In the genomic region with DNA sequence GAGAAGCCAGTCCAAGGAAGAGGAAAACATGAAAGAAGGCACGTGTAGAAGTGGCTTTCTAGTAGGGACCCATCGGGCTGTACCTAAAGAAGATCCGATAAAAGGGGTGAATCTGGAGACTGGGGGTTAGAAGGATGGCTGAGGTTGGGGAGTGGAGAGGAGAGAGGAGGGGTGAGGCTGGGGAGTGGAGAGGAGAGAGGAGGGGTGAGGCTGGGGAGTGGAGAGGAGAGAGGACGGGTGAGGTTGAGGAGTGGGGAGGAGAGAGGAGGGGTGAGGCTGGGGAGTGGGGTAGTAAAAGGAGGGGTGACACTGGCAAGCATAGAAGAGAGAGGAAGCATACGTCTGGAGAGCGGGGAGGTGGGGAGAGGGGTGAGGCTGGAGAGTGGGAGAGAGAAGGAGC, we compare ENCODE assay signal across 26 mouse cellular contexts. TPM values are rescaled to one million over a fixed set of nuclear protein-coding genes. Genes with fewer than 3 reads are reported as not detected.
A peak's percentile ranks its signal among the peaks of the same experiment; 100 is the strongest.
DNase-seq lines count a peak whose midpoint lies in the region; ATAC-seq and TF ChIP-seq lines count a peak whose summit lies in the region.
"Had no signal": no experiment of that assay in that cellular context is flagged by ENCODE, and none has a peak within 500 bp of the region (broad histone marks: within the 10 kb centered on the region; RNA-seq: fewer than 3 reads in every experiment).

No protein-coding gene starts in this region.

- H3K4me3 ChIP-seq in hindbrain, embryonic 14.5 days (replicated peaks; ENCODE audit: low read length), result no peak overlapping the region
- H3K4me3 ChIP-seq in hindbrain, embryonic 11.5 days (ENCODE audit: low read depth, low read length), result no peak overlapping the region
- H3K4me3 ChIP-seq in lung, embryonic 15.5 days, result no peak overlapping the region
- no peak overlapping the region for H3K4me3 ChIP-seq in hindbrain, postnatal 0 days (ENCODE audit: low read length)
- no peak overlapping the region for H3K4me3 ChIP-seq in stomach, postnatal 0 days (ENCODE audit: low read depth, low read length)
- H3K4me3 ChIP-seq: heart, adult 2 months; layer of hippocampus, adult 2 months; left cerebral cortex, adult 2 months; megakaryocyte, embryonic 14.5 days had no signal

- no peaks in the 10 kb centered on the region for H3K4me1 ChIP-seq in hindbrain, embryonic 14.5 days (replicated peaks; ENCODE audit: control insufficient read depth, insufficient read depth, low read length)
- H3K4me1 ChIP-seq in hindbrain, embryonic 11.5 days (replicated peaks; ENCODE audit: control insufficient read depth, insufficient read depth, low read length), result peaks cover 4% of the 10 kb centered on the region; the same call in 1 of the 2 replicates
- H3K4me1 ChIP-seq in lung, embryonic 15.5 days, result 0 out of 2 replicates have a peak, but pooled peaks cover 12% of the 10 kb centered on the region
- no peaks in the 10 kb centered on the region for H3K4me1 ChIP-seq in hindbrain, postnatal 0 days (ENCODE audit: insufficient read depth, low read length)
- H3K4me1 ChIP-seq in stomach, postnatal 0 days (replicated peaks; ENCODE audit: control insufficient read depth, insufficient read depth), result no peaks in the 10 kb centered on the region

- TF ChIP-seq EP300 in stomach, postnatal 0 days (optimal IDR thresholded peaks at IDR 0.05), result no peak

- no peak for DNase-seq in hindbrain, embryonic 14.5 days (ENCODE audit: low spot score)
- no peak for DNase-seq in hindbrain, embryonic 11.5 days (ENCODE audit: low spot score)
- no peak for DNase-seq in lung, postnatal 14 days
- no peak for DNase-seq in hindbrain, postnatal 0 days (ENCODE audit: low spot score)
- DNase-seq in stomach, postnatal 0 days (ENCODE audit: low spot score), result no peak
- no peak for DNase-seq in spleen, postnatal 4 days (ENCODE audit: low spot score in 2 of 2)
- DNase-seq: adrenal gland, postnatal 25 days; cerebellum, adult 18-20 months; gastrocnemius, postnatal 10 days; heart, adult 2 months; kidney, adult 8-10 months; lung, embryonic 14.5 days; retina, postnatal 1 day; right cerebral cortex, postnatal 4 days; thymus, adult 2 months had no signal

- no peak for TF ChIP-seq CTCF in hindbrain, postnatal 0 days (IDR thresholded peaks at IDR 0.05; ENCODE audit: low read depth)
- no peak for TF ChIP-seq CTCF in stomach, postnatal 0 days (IDR thresholded peaks at IDR 0.05; ENCODE audit: low read depth)

- 76% methylated on average over 6 of the region's 6 CpGs for WGBS in hindbrain, embryonic 14.5 days
- 77% methylated on average over 6 of the region's 6 CpGs for WGBS in hindbrain, embryonic 11.5 days
- 74% methylated on average over 6 of the region's 6 CpGs for WGBS in lung, embryonic 15.5 days
- WGBS in hindbrain, postnatal 0 days, result 78% methylated on average over 6 of the region's 6 CpGs
- WGBS in stomach, postnatal 0 days, result 73% methylated on average over 6 of the region's 6 CpGs

- peak; percentile 67; the same call in 1 of the 2 replicates for ATAC-seq in hindbrain, embryonic 14.5 days (ENCODE audit: low FRiP score)
- no peak; the same call in 1 of the 2 replicates for ATAC-seq in hindbrain, embryonic 11.5 days (ENCODE audit: low FRiP score)
- peak; percentile 55; the same call in 1 of the 2 replicates for ATAC-seq in lung, embryonic 15.5 days (ENCODE audit: borderline replicate concordance, extremely low read depth, low FRiP score, low TSS enrichment)
- peak; percentile 42; the same call in 1 of the 2 replicates for ATAC-seq in hindbrain, postnatal 0 days
- peak; percentile 63 for ATAC-seq in stomach, postnatal 0 days (ENCODE audit: low FRiP score, low TSS enrichment)
- ATAC-seq: activated CD4-positive, CD25-positive, alpha-beta regulatory T cell, adult 4 months; inflammation-experienced regulatory T-cells, adult 6 months; Patski had no signal

- H3K9ac ChIP-seq in hindbrain, embryonic 14.5 days, result no peak overlapping the region
- no peak overlapping the region for H3K9ac ChIP-seq in hindbrain, embryonic 11.5 days (ENCODE audit: low read depth, low read length)
- no peak overlapping the region for H3K9ac ChIP-seq in lung, embryonic 15.5 days
- no peak overlapping the region for H3K9ac ChIP-seq in hindbrain, postnatal 0 days (replicated peaks; ENCODE audit: low read length)
- no peak overlapping the region for H3K9ac ChIP-seq in stomach, postnatal 0 days (ENCODE audit: low read length)
- H3K9ac ChIP-seq: lung, embryonic 14.5 days had no signal

- no peak overlapping the region for H3K4me2 ChIP-seq in hindbrain, embryonic 14.5 days (replicated peaks)
- H3K4me2 ChIP-seq in hindbrain, embryonic 11.5 days (replicated peaks; ENCODE audit: low read depth, low read length), result no peak overlapping the region
- no peak overlapping the region for H3K4me2 ChIP-seq in lung, embryonic 15.5 days
- H3K4me2 ChIP-seq in hindbrain, postnatal 0 days (ENCODE audit: low read depth, low read length), result no peak overlapping the region
- no peak overlapping the region for H3K4me2 ChIP-seq in stomach, postnatal 0 days (replicated peaks; ENCODE audit: low read depth)
- H3K4me2 ChIP-seq: lung, embryonic 14.5 days had no signal

- no peaks in the 10 kb centered on the region for H3K36me3 ChIP-seq in hindbrain, embryonic 14.5 days (replicated peaks; ENCODE audit: control insufficient read depth, insufficient read depth)
- no peaks in the 10 kb centered on the region for H3K36me3 ChIP-seq in hindbrain, embryonic 11.5 days (ENCODE audit: control insufficient read depth, insufficient read depth, low read length)
- H3K36me3 ChIP-seq in lung, embryonic 15.5 days, result no peaks in the 10 kb centered on the region
- H3K36me3 ChIP-seq in hindbrain, postnatal 0 days (ENCODE audit: insufficient read depth, low read length), result no peaks in the 10 kb centered on the region
- no peaks in the 10 kb centered on the region for H3K36me3 ChIP-seq in stomach, postnatal 0 days (ENCODE audit: control insufficient read depth, insufficient read depth, low read length)

- H3K27ac ChIP-seq in hindbrain, embryonic 14.5 days, result no peak overlapping the region
- no peak overlapping the region for H3K27ac ChIP-seq in hindbrain, embryonic 11.5 days (ENCODE audit: low read depth, low read length)
- H3K27ac ChIP-seq in lung, embryonic 15.5 days, result no peak overlapping the region
- no peak overlapping the region for H3K27ac ChIP-seq in hindbrain, postnatal 0 days
- no peak overlapping the region for H3K27ac ChIP-seq in stomach, postnatal 0 days (replicated peaks)
- H3K27ac ChIP-seq: heart, adult 2 months; layer of hippocampus, adult 2 months; left cerebral cortex, adult 2 months had no signal

- H3K27me3 ChIP-seq in hindbrain, embryonic 14.5 days (ENCODE audit: control insufficient read depth, insufficient read depth, low read length), result peaks cover 58% of the 10 kb centered on the region
- peaks cover 51% of the 10 kb centered on the region for H3K27me3 ChIP-seq in hindbrain, embryonic 11.5 days (ENCODE audit: control insufficient read depth, insufficient read depth, low read length)
- H3K27me3 ChIP-seq in lung, embryonic 15.5 days, result peaks cover 71% of the 10 kb centered on the region
- peaks cover 50% of the 10 kb centered on the region for H3K27me3 ChIP-seq in hindbrain, postnatal 0 days (ENCODE audit: insufficient read depth, low read length)
- peaks cover 11% of the 10 kb centered on the region for H3K27me3 ChIP-seq in stomach, postnatal 0 days (ENCODE audit: control insufficient read depth, insufficient read depth, low read length)

- no peaks in the 10 kb centered on the region for H3K9me3 ChIP-seq in hindbrain, embryonic 14.5 days (ENCODE audit: control insufficient read depth, low read length)
- no peaks in the 10 kb centered on the region for H3K9me3 ChIP-seq in hindbrain, embryonic 11.5 days (ENCODE audit: control insufficient read depth, low read length)
- H3K9me3 ChIP-seq in lung, embryonic 15.5 days, result no peaks in the 10 kb centered on the region
- no peaks in the 10 kb centered on the region for H3K9me3 ChIP-seq in hindbrain, postnatal 0 days (ENCODE audit: low read length)
- H3K9me3 ChIP-seq in stomach, postnatal 0 days (ENCODE audit: control insufficient read depth, low read length), result no peaks in the 10 kb centered on the region
- H3K9me3 ChIP-seq: megakaryocyte, embryonic 14.5 days had no signal

RNA-seq across cellular contexts. Expression of gene Kcnk15, which starts 3.8 kb away (rescaled TPM):
- polyA plus RNA-seq in hindbrain, embryonic 14.5 days (2014; fragmentation: Nextera tagmentation; extraction: Ambion mirVana), result 0.29 TPM in 1 of 2 replicates, not detected in the other
- not detected in 2 replicates for polyA plus RNA-seq in hindbrain, embryonic 11.5 days (2014; fragmentation: Nextera tagmentation; extraction: Ambion mirVana)
- polyA plus RNA-seq in lung, embryonic 15.5 days (2015; fragmentation: Nextera tagmentation; extraction: Ambion mirVana), result not detected in 2 replicates
- 0.58 and 2.4 TPM in 2 replicates for total RNA-seq in hindbrain, postnatal 0 days (2014; rRNA removed)
- 0.23 and 0.40 TPM in 2 replicates for polyA plus RNA-seq in hindbrain, postnatal 0 days (2015; fragmentation: Nextera tagmentation; extraction: Ambion mirVana)
- polyA plus RNA-seq in stomach, postnatal 0 days (2015; fragmentation: Nextera tagmentation; extraction: Ambion mirVana), result not detected in 2 replicates
- total RNA-seq: adrenal gland, postnatal 25 days; gastrocnemius, postnatal 10 days; heart, adult 2 months; layer of hippocampus, adult 2 months had no signal
- polyA plus RNA-seq: activated CD4-positive, CD25-positive, alpha-beta regulatory T cell, adult 4 months; embryonic facial prominence, embryonic 14.5 days; forebrain, embryonic 11.5 days; heart, adult 2 months; heart, postnatal 0 days; inflammation-experienced regulatory T-cells, adult 6 months; limb, embryonic 11.5 days; lung, embryonic 14.5 days; Patski; thymus, adult 2 months had no signal

RNA-seq across cellular contexts. Expression of gene Ccn5, which starts 36.6 kb away (rescaled TPM):
- 0.23 TPM in 1 of 2 replicates, not detected in the other for polyA plus RNA-seq in hindbrain, embryonic 14.5 days (2014; fragmentation: Nextera tagmentation; extraction: Ambion mirVana)
- polyA plus RNA-seq in hindbrain, embryonic 11.5 days (2014; fragmentation: Nextera tagmentation; extraction: Ambion mirVana), result 0.17 and 0.19 TPM in 2 replicates
- 1.8 and 1.9 TPM in 2 replicates for polyA plus RNA-seq in lung, embryonic 15.5 days (2015; fragmentation: Nextera tagmentation; extraction: Ambion mirVana)
- 0.58 TPM in 1 of 2 replicates, not detected in the other for total RNA-seq in hindbrain, postnatal 0 days (2014; rRNA removed)
- polyA plus RNA-seq in hindbrain, postnatal 0 days (2015; fragmentation: Nextera tagmentation; extraction: Ambion mirVana), result 0.20 and 0.33 TPM in 2 replicates
- 0.08 and 0.21 TPM in 2 replicates for polyA plus RNA-seq in stomach, postnatal 0 days (2015; fragmentation: Nextera tagmentation; extraction: Ambion mirVana)
- total RNA-seq: adrenal gland, postnatal 25 days; layer of hippocampus, adult 2 months had no signal
- polyA plus RNA-seq: activated CD4-positive, CD25-positive, alpha-beta regulatory T cell, adult 4 months; inflammation-experienced regulatory T-cells, adult 6 months had no signal
